Mouse (Mus musculus) kidney, postnatal 0 days (tissue): ENCODE results near the gene Mafg. TPM values are rescaled to one million over a fixed set of nuclear protein-coding genes. Genes with fewer than 3 reads are reported as not detected.

Source experiments
- ATAC-seq: fragments of 200-750 bp; cut with Nextera tagmentation; replicated peaks from 2 replicates; pipeline ENCODE4 v1.8.0; 2017; ENCODE audit warnings: low read depth, moderate number of reproducible peaks, moderate TSS enrichment, moderate library complexity; ENCODE audit not compliant: low FRiP score
- DNase-seq: peaks from one replicate; pipeline ENCODE4 v3.0.0-alpha.2; 2016; ENCODE audit warnings: low spot score
- H3K27ac ChIP-seq: fragments of 300-500 bp; sonication (generic); 2 replicates; pipeline ENCODE4 v1.5.1; 2014; ENCODE audit warnings: mild to moderate bottlenecking
- H3K27me3 ChIP-seq: fragments of 300-500 bp; sonication (generic); 2 replicates; pipeline ENCODE4 v1.6.1; 2014; ENCODE audit warnings: low read length, mixed read lengths; ENCODE audit not compliant: insufficient read depth
- H3K36me3 ChIP-seq: fragments of 300-500 bp; sonication (generic); 2 replicates; pipeline ENCODE4 v1.6.1; 2014; ENCODE audit warnings: low read length, mixed read lengths; ENCODE audit not compliant: insufficient read depth
- H3K4me1 ChIP-seq: fragments of 300-500 bp; sonication (generic); replicated peaks from 2 replicates; pipeline ENCODE4 v1.6.1; 2014; ENCODE audit warnings: antibody characterized with exemption, low read length, mixed read lengths; ENCODE audit not compliant: insufficient read depth
- H3K4me2 ChIP-seq: fragments of 300-500 bp; sonication (generic); 2 replicates; pipeline ENCODE4 v1.6.1; 2014; ENCODE audit warnings: mild to moderate bottlenecking, low read length, moderate library complexity, mixed read lengths
- H3K4me3 ChIP-seq: fragments of 300-500 bp; sonication (generic); replicated peaks from 2 replicates; pipeline ENCODE4 v1.5.1; 2014; ENCODE audit warnings: low read depth, low read length
- H3K9ac ChIP-seq: fragments of 300-500 bp; sonication (generic); 2 replicates; pipeline ENCODE4 v1.6.1; 2014; ENCODE audit warnings: low read depth, low read length
- H3K9me3 ChIP-seq: fragments of 300-500 bp; sonication (generic); replicated peaks from 2 replicates; pipeline ENCODE4 v1.6.1; 2016; ENCODE audit warnings: low read length, inconsistent platforms, mixed read lengths
- CTCF ChIP-seq: IDR thresholded peaks from 2 replicates; pipeline ENCODE4 v1.5.1; 2016; ENCODE audit warnings: antibody characterized with exemption, low read depth, mild to moderate bottlenecking, moderate library complexity
- WGBS: fragments of 180-500 bp; shearing (Covaris S2); extraction: QIAGEN DNeasy Blood & Tissue Kit; methylation state at CpG from one replicate; pipeline ENCODE4 v1.1.7; 2014; 5-methylcytosine and 5-hydroxymethylcytosine counted together
- polyA plus RNA-seq: library from polyadenylated mRNA; unstranded; fragments of >200 nt; fragmentation: Nextera tagmentation; extraction: Ambion mirVana; gene quantifications from 2 replicates; pipeline ENCODE4 v1.2.1, GENCODE M21; 2015

The Mafg gene
- polyA plus RNA-seq, 1 experiment from 2014 or later: 26.5 TPM

- no peaks in the 10 kb centered on the region for H3K27me3 ChIP-seq
- H3K27ac ChIP-seq: peak overlapping the region; percentile 95
- peak; percentile 62 for ATAC-seq
- WGBS: under 1% methylated on average over 53 of the region's 53 CpGs
- H3K36me3 ChIP-seq: peaks cover 28% of the 10 kb centered on the region
- H3K9me3 ChIP-seq: no peaks in the 10 kb centered on the region
- H3K4me3 ChIP-seq: peak overlapping the region; percentile 91
- peaks cover 8% of the 10 kb centered on the region for H3K4me1 ChIP-seq
- H3K9ac ChIP-seq: peak overlapping the region; percentile 86
- peak overlapping the region; percentile 75 for H3K4me2 ChIP-seq
- peak; percentile 96 for DNase-seq
- no peak for TF ChIP-seq CTCF
Observed at GRCm38 (mm10) chr11:120624680-120625111, 8.7 kb downstream of the Mafg start.

DNA sequence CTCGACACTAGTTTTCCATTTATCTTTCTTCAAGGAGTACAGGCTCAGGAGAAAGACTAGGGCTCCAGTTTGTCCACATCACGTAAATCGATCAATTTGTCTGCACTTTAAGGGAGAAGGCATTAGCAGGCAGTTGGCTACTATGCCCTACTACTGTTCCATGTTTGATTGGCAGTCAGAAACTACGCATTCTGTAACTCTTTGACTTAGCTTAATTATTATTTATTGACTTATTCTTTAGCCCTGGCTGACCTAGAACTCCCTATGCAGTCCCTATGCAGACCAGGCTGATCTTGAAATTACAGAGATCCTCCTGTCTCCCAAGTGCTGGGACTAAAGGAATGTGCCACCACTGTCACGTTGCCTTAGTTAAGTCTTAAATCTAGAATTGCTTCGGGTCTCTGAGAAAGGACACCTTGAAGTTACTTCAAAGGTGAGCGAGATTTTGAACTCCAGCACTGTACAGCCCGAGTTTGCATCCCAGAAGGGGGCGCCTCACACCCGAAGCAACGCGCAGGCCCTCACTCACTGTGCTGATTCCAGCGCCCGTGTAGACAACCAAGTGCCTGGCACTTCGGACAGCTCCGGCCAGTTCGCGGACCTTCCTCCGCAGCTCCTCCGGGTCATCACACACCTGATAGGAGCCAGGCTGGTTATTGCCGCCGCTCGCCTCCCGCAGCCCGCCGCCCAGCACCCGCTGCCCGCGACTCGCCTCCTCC is 9.3 kb downstream of the Mafg start:
- Histone ChIP-seq H3K36me3 (peaks cover 28% of the 10 kb centered on the region), H3K4me2 (peak overlapping the region; percentile 75), H3K9ac (peak overlapping the region; percentile 86), H3K27ac (peak overlapping the region; percentile 95), H3K27me3 (no peaks in the 10 kb centered on the region), H3K9me3 (no peaks in the 10 kb centered on the region), H3K4me1 (peaks cover 5% of the 10 kb centered on the region; the same call in 1 of the 2 replicates), H3K4me3 (peak overlapping the region; percentile 91)
- TF ChIP-seq CTCF: peak; percentile 73
- 12% methylated on average over 30 of the region's 30 CpGs for WGBS
- DNase-seq (peak; percentile 81), ATAC-seq (peak; percentile 64)

DNA sequence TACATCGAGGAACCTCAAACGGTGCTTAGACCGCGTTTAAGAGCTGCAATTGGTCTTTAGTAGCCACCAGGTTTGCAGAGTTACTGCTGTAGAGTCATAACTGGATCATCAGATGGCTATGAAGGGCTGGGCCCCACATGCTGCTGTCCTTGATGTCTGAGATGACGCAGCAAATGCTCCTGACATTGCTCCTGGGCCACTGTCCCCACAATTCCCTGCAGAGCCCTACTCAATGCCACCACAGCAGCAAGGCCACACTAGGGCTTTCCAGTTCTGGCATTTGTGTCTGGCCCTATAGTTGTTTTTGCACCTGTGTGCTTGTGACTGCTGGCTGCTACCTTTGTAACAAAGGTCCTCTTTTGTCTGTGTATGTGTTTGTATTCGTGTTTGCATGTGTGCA is 10.6 kb downstream of the Mafg start:
- peaks cover 22% of the 10 kb centered on the region for H3K36me3 ChIP-seq
- ATAC-seq: no peak
- no peak overlapping the region for H3K9ac ChIP-seq
- DNase-seq: no peak
- no peaks in the 10 kb centered on the region for H3K27me3 ChIP-seq
- no peak overlapping the region for H3K27ac ChIP-seq
- no peak for TF ChIP-seq CTCF
- H3K4me1 ChIP-seq: peaks cover 5% of the 10 kb centered on the region; the same call in 1 of the 2 replicates
- no peaks in the 10 kb centered on the region for H3K9me3 ChIP-seq
- no peak overlapping the region for H3K4me3 ChIP-seq
- WGBS: 96% methylated on average over 6 of the region's 6 CpGs
- no peak overlapping the region for H3K4me2 ChIP-seq

DNA sequence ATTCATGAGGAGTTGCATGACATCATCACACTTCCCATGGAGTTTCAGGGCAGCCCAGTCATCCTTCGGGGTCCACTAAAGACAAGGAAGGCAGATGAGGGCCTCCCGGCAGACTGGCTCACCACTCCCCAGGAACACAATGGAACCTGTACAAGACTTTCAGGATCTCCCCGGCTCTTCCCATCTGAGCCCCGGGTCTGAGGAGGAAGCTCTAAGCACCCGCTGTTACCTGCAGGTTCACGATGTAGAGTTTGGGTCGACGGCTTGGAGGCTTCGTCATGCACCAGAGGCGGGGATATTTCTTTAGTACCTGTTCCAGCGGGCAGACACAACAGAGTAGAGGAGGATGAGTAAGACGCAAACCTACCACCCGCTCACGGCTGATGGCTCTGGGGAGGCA is 13.2 kb downstream of the Mafg start:
- no peak for DNase-seq
- Histone ChIP-seq H3K27me3 (no peaks in the 10 kb centered on the region), H3K4me3 (no peak overlapping the region), H3K4me1 (peaks cover 8% of the 10 kb centered on the region; the same call in 1 of the 2 replicates), H3K9ac (no peak overlapping the region), H3K4me2 (no peak overlapping the region), H3K9me3 (no peaks in the 10 kb centered on the region), H3K27ac (no peak overlapping the region), H3K36me3 (peaks cover 16% of the 10 kb centered on the region)
- no peak for TF ChIP-seq CTCF
- WGBS: 92% methylated on average over 14 of the region's 14 CpGs
- ATAC-seq: no peak

DNA sequence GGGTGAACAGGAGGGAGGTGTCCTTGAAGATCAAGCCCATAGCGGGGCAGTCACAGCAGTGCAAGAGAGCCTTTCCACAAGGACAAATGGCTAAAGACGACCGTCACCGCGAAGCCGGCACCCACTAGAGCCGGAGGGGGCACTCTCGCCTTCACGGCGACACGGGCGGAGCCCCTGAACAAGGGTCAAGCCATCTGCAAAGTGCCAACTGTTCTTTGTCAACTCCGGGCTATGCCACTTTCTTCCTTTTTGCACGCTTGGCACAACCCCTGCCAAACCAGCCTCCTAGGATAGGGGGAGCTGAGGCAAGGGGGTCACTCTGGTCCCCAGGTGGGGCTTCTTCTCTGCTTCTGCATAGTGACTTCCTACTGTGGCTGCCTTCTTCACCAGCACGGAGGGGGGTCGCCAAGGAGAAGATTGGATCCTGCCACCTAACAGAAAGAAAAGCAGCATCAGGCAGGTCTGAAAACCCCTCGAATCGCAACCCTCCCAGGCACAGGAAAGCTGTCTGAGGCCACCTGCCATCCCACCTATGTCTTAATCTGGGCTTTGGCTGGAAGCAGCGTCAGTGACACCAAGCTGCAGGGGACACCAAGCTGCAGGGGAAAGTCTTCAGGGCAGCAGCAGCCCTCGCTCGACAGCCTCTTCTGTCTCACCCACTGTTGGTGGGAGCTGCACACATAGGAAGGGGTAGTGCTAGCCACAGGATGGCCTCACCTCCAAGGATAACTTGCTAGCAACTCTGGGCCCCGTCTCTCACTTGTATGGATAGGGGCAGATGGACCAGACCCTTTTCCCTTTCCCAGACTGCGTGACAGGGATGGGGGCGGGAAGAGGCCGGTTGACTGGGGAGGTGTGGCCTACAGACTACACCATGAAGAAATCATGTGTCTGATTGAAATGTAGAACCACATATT is 14.5 kb downstream of the Mafg start:
- TF ChIP-seq CTCF: no peak
- ATAC-seq: no peak
- H3K27ac ChIP-seq: no peak overlapping the region

GRCm38 (mm10) chr11:120617519-120618112 is 15.8 kb downstream of the Mafg start, which contains the start of gene Pcyt2:
TSS of gene Pcyt2 (minus strand) at chr11:120617936.
- Histone ChIP-seq H3K27ac (peak within 1 kb of the TSS; percentile 82), H3K36me3 (peaks cover 25% of the 10 kb centered on the region), H3K9me3 (no peaks in the 10 kb centered on the region), H3K9ac (peak within 1 kb of the TSS; percentile 72), H3K4me3 (peak within 1 kb of the TSS; percentile 74), H3K4me2 (peak within 1 kb of the TSS; percentile 62), H3K4me1 (peaks cover 6% of the 10 kb centered on the region; the same call in 1 of the 2 replicates), H3K27me3 (no peaks in the 10 kb centered on the region)
- under 1% methylated on average over 56 of the region's 56 CpGs for WGBS
- ATAC-seq: peak; percentile 92
- no peak for TF ChIP-seq CTCF
- DNase-seq: peak; percentile 90

More for the DNA sequence above, 14.5 kb downstream of the Mafg start:
- Histone ChIP-seq H3K9me3 (no peaks in the 10 kb centered on the region), H3K36me3 (peaks cover 25% of the 10 kb centered on the region), H3K9ac (no peak overlapping the region), H3K27me3 (no peaks in the 10 kb centered on the region), H3K4me3 (no peak overlapping the region), H3K4me1 (peaks cover 6% of the 10 kb centered on the region; the same call in 1 of the 2 replicates), H3K4me2 (no peak overlapping the region)
- 91% methylated on average over 25 of the region's 25 CpGs for WGBS
- DNase-seq: no peak
